In the genomic region with DNA sequence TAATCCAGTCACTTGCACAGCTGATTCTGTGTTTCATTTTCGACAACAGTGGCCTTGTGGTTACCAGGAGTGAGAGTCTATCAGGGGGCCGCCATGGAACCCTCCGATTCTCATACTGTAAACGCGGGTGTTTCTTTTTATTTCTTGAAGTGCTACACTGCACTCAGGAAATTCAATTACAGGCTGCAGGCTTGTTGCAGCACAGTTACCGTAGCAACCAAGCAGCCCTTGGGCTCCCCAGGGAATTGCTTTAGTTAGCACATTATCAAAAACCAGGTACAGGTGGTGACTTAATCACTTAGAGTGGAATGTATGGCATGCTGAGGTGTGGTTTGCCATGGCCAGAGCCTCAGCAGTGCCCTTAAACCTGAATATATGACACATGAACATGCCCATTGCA, we compare ENCODE assay signal across 11 mouse cellular contexts. TPM values are rescaled to one million over a fixed set of nuclear protein-coding genes. Genes with fewer than 3 reads are reported as not detected.
DNase-seq lines count a peak whose midpoint lies in the region; ATAC-seq lines count a peak whose summit lies in the region.
"Had no signal": no experiment of that assay in that cellular context is flagged by ENCODE, and none has a peak within 500 bp of the region (broad histone marks: within the 10 kb centered on the region; RNA-seq: fewer than 3 reads in every experiment).

No protein-coding gene starts in this region.

- 84% methylated on average over 6 of the region's 6 CpGs for WGBS in heart, embryonic 10.5 days
- WGBS in forebrain, embryonic 16.5 days = 62% methylated on average over 6 of the region's 6 CpGs
- WGBS in liver, embryonic 12.5 days (ENCODE audit: insufficient replicate concordance) = 80% methylated on average over 6 of the region's 6 CpGs

- H3K4me2 ChIP-seq in forebrain, embryonic 16.5 days (ENCODE audit: low read length) = no peak overlapping the region
- H3K4me2 ChIP-seq in liver, embryonic 12.5 days = no peak overlapping the region
- H3K4me2 ChIP-seq: stomach, embryonic 15.5 days had no signal

- no peak overlapping the region for H3K9ac ChIP-seq in forebrain, embryonic 16.5 days (replicated peaks; ENCODE audit: low read depth, low read length)
- H3K9ac ChIP-seq in liver, embryonic 12.5 days = no peak overlapping the region
- H3K9ac ChIP-seq: stomach, embryonic 15.5 days had no signal

- ATAC-seq in forebrain, embryonic 16.5 days = peak; percentile 71; the same call in 1 of the 2 replicates
- ATAC-seq in liver, embryonic 12.5 days = no peak

- no peak overlapping the region for H3K4me3 ChIP-seq in heart, embryonic 10.5 days
- H3K4me3 ChIP-seq in forebrain, embryonic 16.5 days (replicated peaks; ENCODE audit: low read length) = no peak overlapping the region
- H3K4me3 ChIP-seq in liver, embryonic 12.5 days = no peak overlapping the region
- H3K4me3 ChIP-seq: stomach, embryonic 15.5 days had no signal

- no peaks in the 10 kb centered on the region for H3K4me1 ChIP-seq in heart, embryonic 10.5 days
- no peaks in the 10 kb centered on the region for H3K4me1 ChIP-seq in forebrain, embryonic 16.5 days (replicated peaks; ENCODE audit: control insufficient read depth, insufficient read depth, low read length)
- H3K4me1 ChIP-seq in liver, embryonic 12.5 days = no peaks in the 10 kb centered on the region
- H3K4me1 ChIP-seq: stomach, embryonic 15.5 days had no signal

- no peaks in the 10 kb centered on the region for H3K36me3 ChIP-seq in heart, embryonic 10.5 days
- no peaks in the 10 kb centered on the region for H3K36me3 ChIP-seq in forebrain, embryonic 16.5 days (ENCODE audit: control insufficient read depth, insufficient read depth)
- H3K36me3 ChIP-seq in liver, embryonic 12.5 days = no peaks in the 10 kb centered on the region
- H3K36me3 ChIP-seq: stomach, embryonic 15.5 days had no signal

- no peak overlapping the region for H3K27ac ChIP-seq in heart, embryonic 10.5 days
- H3K27ac ChIP-seq in forebrain, embryonic 16.5 days (ENCODE audit: low read length) = no peak overlapping the region
- no peak overlapping the region for H3K27ac ChIP-seq in liver, embryonic 12.5 days
- H3K27ac ChIP-seq: stomach, embryonic 15.5 days had no signal

- peak; percentile 56 for DNase-seq in heart, adult 11 months
- no peak for DNase-seq in heart, embryonic 10.5 days (ENCODE audit: low spot score)
- peak; percentile 73 for DNase-seq in A20 (ENCODE audit: low read depth, low spot score)
- peak; percentile 14 to 61 for DNase-seq in kidney, postnatal 25 days
- DNase-seq in gastrocnemius, adult 8-10 months (ENCODE audit: low spot score in 2 of 2) = no peak
- no peak for DNase-seq in adrenal gland, adult 2 months
- DNase-seq: heart, adult 18-20 months; lung, adult 2 months had no signal

- H3K27me3 ChIP-seq in heart, embryonic 10.5 days (ENCODE audit: insufficient read depth, poor library complexity, severe bottlenecking) = no peaks in the 10 kb centered on the region
- H3K27me3 ChIP-seq in forebrain, embryonic 16.5 days (replicated peaks; ENCODE audit: control insufficient read depth, insufficient read depth, low read length) = no peaks in the 10 kb centered on the region
- no peaks in the 10 kb centered on the region for H3K27me3 ChIP-seq in liver, embryonic 12.5 days (replicated peaks)
- H3K27me3 ChIP-seq: stomach, embryonic 15.5 days had no signal

- H3K9me3 ChIP-seq in heart, embryonic 10.5 days = no peaks in the 10 kb centered on the region
- H3K9me3 ChIP-seq in forebrain, embryonic 16.5 days (ENCODE audit: control insufficient read depth, low read length) = no peaks in the 10 kb centered on the region
- no peaks in the 10 kb centered on the region for H3K9me3 ChIP-seq in liver, embryonic 12.5 days (replicated peaks)
- H3K9me3 ChIP-seq: stomach, embryonic 15.5 days had no signal

RNA-seq across cellular contexts. Expression of a gene that starts 12.3 kb away (rescaled TPM):
- 7.7 and 13.1 TPM in 2 replicates for polyA plus RNA-seq in heart, embryonic 10.5 days (2016; fragmentation: Nextera tagmentation; extraction: Ambion mirVana)
- polyA plus RNA-seq in forebrain, embryonic 16.5 days (2015; fragmentation: Nextera tagmentation; extraction: Ambion mirVana) = 20.5 and 21.6 TPM in 2 replicates
- total RNA-seq in gastrocnemius, adult 8-10 months (2022) = 1 to 10 TPM; 1.7 to 1.9 (median 1.7) TPM
- 1 to 10 TPM; 2.6 to 4.5 TPM for total RNA-seq in adrenal gland, adult 2 months (2021)
- 0.22 TPM in 2 replicates for polyA plus RNA-seq in adrenal gland, adult 2 months (2012; rRNA removed)
- 9.1 and 10.8 TPM in 2 replicates for polyA plus RNA-seq in liver, embryonic 12.5 days (2016; fragmentation: Nextera tagmentation; extraction: Ambion mirVana)

Comparison
In these comparisons a context has a peak if more than half of its experiments do, and no peak if none do; other contexts are left out.
1. DNase-seq: peak in heart, adult 11 months (single experiment), A20 (single experiment) and kidney, postnatal 25 days (2 of 2); none in heart, embryonic 10.5 days (single experiment), gastrocnemius, adult 8-10 months (0 of 2) and adrenal gland, adult 2 months (single experiment).